Mouse (Mus musculus): ENCODE data around the gene Fgf12.

DNA sequence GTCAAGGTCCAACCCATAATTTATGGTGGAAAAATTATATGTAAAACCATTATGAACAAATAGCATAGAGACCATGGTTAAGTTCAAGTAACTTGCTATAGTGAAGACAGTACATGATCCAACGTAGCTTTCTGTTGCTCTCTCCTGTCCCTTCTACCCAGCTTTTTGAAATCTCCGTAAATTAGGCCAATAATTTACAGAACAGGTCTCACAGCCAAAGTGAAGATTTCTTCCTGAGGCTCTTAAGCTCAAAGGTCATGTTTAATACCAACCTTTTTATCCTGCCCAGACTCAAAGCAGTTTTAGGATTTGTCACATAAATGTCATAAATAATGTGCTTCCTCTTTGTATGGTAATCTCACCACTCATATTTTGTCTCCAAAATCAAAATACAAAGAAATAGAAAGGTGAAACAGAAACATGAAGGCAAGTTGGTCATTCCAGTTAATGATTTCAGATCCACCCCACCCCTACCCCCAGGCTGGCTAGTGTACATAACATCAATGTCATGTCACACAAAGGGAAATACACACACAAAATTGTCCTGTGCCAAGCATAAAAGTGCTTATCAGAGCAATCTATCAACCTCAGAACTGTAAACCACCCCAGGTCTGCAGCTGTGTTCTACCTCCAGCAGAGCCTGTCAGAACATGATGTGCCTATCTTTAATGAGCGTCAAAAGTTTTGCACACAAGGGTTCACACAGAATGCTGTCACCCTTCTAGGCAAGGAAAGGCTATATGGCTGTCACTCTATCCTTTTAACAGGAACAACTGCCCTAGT, 509.8 kb downstream of the Fgf12 start:
- TF ChIP-seq FOSL1 (IDR thresholded peaks at IDR 0.05; ENCODE audit: insufficient read depth, low read length, poor library complexity, severe bottlenecking) (no peak), MAX (IDR thresholded peaks at IDR 0.05) (no peak), CTCF (IDR thresholded peaks at IDR 0.05; ENCODE audit: control insufficient read depth, insufficient read depth, insufficient read length) (no peak), USF1 (IDR thresholded peaks at IDR 0.05; ENCODE audit: low read depth) (no peak), MYOG (IDR thresholded peaks at IDR 0.05; ENCODE audit: control insufficient read depth, extremely low read depth, insufficient read length) (no peak), CEBPB (IDR thresholded peaks at IDR 0.05; ENCODE audit: low read depth) (no peak)

Measured in C2C12 (cell line).